Comparison of ENCODE assay signal across 21 mouse cellular contexts in genomic region chr19:29296166-29296565, GRCm38 (mm10). TPM values are rescaled to one million over a fixed set of nuclear protein-coding genes. Genes with fewer than 3 reads are reported as not detected.
"Had no signal": no experiment of that assay in that cellular context is flagged by ENCODE, and none has a peak within 500 bp of the region (broad histone marks: within the 10 kb centered on the region; RNA-seq: fewer than 3 reads in every experiment).

No protein-coding gene starts in this region.

- H3K4me1 ChIP-seq: neural tube, embryonic 13.5 days; neural tube, embryonic 15.5 days; stomach, embryonic 15.5 days had no signal

- H3K4me3 ChIP-seq: neural tube, embryonic 13.5 days; neural tube, embryonic 15.5 days; stomach, embryonic 15.5 days had no signal

- H3K27me3 ChIP-seq: neural tube, embryonic 13.5 days; neural tube, embryonic 15.5 days; stomach, embryonic 15.5 days had no signal

- H3K9ac ChIP-seq: neural tube, embryonic 13.5 days; neural tube, embryonic 15.5 days; stomach, embryonic 15.5 days had no signal

- DNase-seq: retina, postnatal 1 day; right cerebral cortex, adult 18-20 months; right cerebral cortex, postnatal 14 days; right cerebral cortex, postnatal 25 days; right cerebral cortex, postnatal 4 days; spleen, adult 18-20 months; thymus, adult 18-20 months; thymus, adult 2 months; thymus, postnatal 14 days; thymus, postnatal 25 days; thymus, postnatal 36 days; thymus, postnatal 4 days had no signal

- H3K27ac ChIP-seq: neural tube, embryonic 13.5 days; neural tube, embryonic 15.5 days; stomach, embryonic 15.5 days; stomach, postnatal 0 days had no signal

- H3K9me3 ChIP-seq: neural tube, embryonic 13.5 days; neural tube, embryonic 15.5 days; stomach, embryonic 15.5 days had no signal

RNA-seq across cellular contexts. Expression of gene Rln1, which starts 38.3 kb away (rescaled TPM):
- total RNA-seq: neutrophil, adult 5-6 weeks had no signal
- polyA plus RNA-seq: small intestine, adult 2 months; spleen, adult 2 months; stomach, embryonic 14.5 days; stomach, postnatal 0 days; testis, adult 2 months had no signal
